Mouse (Mus musculus): ENCODE data around the gene Apbb2.

DNA sequence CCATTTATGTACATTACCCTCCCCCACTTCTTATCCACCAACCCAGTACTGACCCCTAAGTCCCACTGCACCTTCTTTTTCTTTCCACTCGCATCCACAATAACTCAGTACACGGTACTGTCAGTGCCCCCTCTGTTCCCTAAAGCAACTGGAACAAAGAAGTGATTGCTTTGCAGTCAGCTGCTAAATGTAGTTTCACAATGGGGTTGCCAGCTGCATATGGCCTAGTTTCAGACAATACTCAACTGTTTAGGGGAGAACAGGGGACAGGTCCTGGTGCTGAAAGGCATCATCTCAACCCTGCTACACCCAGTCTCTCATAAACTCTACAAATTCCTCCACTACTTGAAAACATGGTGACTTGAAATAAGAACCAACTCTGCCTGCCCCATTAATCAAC, 347.4 kb downstream of the Apbb2 start:
- TF ChIP-seq CTCF (IDR thresholded peaks at IDR 0.05) (no peak), POLR2A (IDR thresholded peaks at IDR 0.05; ENCODE audit: insufficient read depth, low read depth, low read length) (no peak)
